Mouse (Mus musculus) neutrophil, adult 5-6 weeks (primary cell): ENCODE data around the gene Hist1h4j. TPM values are rescaled to one million over a fixed set of nuclear protein-coding genes. Genes with fewer than 3 reads are reported as not detected.
"Not testable (repeated sequence)": the region's sequence is repeated elsewhere in the genome, so short reads cannot be mapped to it uniquely, and the experiment has no call there.

ENCODE experiments used
- ATAC-seq: fragments of 151-379, 151-347 bp; 2 replicates; pipeline ENCODE4 v1.8.0; 2017; ENCODE audit warnings: mild to moderate bottlenecking, moderate TSS enrichment; ENCODE audit not compliant: insufficient number of reproducible peaks, poor library complexity, low FRiP score, severe bottlenecking; ENCODE audit errors: extremely low read depth
- total RNA-seq: library from RNA; stranded (forward); fragments of 200-1000 nt; gene quantifications from 2 replicates; pipeline ENCODE4 v1.2.3, GENCODE M21; 2017

The Hist1h4j gene
- total RNA-seq = 12.6 and 17.7 TPM in 2 replicates

DNA sequence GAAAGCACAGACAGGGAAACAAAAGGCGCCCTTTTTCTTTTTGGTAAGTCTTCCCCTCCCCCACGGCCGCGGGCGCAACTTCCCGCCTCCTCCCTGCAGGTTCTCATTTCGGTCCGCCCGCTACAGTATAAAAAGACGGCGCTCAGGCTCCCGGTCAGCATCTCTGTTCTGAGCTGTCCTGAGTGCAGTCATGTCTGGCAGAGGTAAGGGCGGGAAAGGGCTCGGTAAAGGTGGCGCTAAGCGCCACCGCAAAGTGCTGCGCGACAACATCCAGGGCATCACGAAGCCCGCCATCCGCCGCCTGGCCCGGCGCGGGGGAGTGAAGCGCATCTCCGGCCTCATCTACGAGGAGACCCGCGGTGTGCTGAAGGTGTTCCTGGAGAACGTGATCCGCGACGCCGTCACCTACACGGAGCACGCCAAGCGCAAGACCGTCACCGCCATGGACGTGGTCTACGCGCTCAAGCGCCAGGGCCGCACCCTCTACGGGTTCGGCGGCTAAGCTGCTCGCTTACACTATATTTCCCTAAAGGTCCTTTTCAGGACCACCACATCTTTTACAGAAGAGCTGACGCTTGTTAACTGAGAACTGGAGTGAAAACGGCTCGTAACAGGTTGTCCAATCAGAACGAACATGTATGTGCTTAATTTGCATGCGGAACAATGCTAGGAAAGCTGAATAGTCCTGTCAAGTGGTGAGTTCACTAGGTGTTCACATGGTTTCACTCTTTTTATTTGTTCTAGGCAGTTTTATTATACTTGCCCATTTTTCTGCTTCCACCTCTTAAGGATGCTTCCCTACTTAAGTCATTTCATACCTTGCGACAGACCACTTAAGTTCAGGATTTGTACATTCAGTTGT, at the start of gene Hist1h4j:
Gene Hist1h4j, plus strand, starts transcription at position 159 of the 862 bp plus-strand sequence.
- peak; percentile 55 for ATAC-seq

DNA sequence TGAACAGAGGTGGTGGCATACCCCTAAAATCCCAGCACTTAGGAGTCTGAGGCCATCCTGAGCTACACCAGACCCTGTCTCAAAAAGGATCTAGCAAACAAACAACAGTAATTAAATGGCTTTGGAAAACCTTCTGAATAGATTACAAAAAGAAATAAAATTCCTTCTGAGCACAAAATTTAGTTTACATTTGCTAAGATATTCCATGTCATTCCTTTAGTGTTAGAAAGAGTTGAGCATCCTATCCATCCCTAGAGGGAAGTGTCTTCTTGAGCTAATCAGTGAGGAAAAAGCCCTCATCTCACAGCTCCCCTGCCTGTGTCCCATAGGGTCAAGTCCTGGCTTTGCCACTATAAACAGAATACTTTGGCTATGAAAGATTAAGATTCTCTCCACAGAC, 37.1 kb upstream of the Hist1h4j start, which contains the start of gene Olfr1359:
Gene Olfr1359, plus strand, starts transcription at position 301 of the 400 bp plus-strand sequence.
- ATAC-seq = no peak

DNA sequence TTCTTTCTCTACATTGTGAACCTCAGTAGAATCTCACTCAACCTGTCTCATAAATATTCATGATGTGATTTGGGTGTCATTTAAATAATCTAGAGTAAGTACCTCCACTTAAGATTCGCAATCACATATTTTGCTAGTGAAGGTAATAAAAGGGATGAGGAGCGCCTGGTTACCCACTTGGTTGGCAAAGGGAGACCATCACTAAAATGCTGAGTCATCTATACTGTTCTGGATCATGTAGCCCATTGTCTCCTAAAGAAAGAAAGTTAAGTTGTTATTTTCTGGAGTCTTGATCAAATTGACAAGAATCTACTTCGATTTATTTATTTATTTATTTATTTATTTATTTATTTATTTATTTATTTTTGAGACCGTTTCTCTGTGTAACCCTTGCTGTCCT, 28.2 kb upstream of the Hist1h4j start:
- no peak for ATAC-seq

DNA sequence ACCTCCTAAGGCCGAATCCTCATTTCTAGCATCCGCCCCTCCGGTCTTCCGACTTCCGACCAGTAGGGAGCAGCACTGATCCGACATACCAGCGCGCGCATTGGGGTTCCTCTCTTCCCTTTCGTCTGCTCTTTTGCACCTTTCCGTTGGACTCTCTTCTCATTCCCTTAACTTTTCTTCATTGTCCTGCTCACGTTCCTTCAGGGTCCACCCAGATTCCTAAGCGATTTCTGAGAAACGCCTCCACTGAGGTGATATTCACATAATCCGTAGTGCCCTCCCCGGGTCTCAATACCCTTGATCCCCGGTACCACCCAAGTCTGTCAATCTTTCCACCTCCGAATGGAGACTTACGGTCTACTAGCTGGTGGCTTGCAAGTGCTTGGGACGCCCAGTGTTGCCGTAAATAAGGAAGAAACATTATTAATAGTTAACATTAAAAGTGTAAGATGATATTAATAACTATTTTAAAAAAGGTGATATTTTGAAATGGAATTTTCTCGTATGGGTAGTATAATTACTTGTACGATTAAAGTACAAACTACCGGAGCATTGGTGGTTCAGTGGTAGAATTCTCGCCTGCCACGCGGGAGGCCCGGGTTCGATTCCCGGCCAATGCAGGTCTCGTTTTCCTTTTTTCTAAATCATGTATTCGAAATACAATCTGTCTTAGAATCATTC, 24.7 kb upstream of the Hist1h4j start:
- peak; percentile 85 for ATAC-seq

DNA sequence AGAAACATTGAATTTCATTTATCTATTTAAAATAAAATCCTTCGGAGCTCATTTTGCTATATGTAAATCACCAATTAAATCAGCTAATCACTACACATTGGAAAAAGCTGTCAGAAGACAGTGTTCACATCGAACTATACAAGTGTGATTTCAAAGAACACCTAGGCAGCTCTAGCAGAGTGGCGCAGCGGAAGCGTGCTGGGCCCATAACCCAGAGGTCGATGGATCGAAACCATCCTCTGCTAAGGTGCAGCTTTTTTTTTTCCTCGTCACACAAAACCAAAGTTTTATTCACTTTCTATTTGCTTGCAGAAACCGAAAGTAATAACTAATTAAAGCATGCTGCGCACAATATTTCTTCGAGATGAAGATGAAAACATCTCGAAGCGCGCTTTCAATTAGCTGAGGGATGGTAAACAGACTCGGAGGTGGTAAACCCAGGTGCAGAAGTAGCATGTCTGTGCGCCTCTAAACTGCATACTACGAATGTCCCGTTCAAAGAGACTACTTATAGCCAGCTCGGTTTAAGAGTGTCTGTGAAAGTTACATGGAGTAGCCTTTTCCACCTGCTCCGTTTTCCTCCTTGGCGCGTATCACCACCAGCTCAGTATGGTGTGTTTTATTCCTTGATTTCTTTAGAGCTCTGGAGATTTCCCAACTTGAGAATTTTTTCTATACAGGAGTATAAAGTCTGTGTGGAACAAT, 23.9 kb upstream of the Hist1h4j start:
- ATAC-seq = peak; percentile 31; the same call in 1 of the 2 replicates

DNA sequence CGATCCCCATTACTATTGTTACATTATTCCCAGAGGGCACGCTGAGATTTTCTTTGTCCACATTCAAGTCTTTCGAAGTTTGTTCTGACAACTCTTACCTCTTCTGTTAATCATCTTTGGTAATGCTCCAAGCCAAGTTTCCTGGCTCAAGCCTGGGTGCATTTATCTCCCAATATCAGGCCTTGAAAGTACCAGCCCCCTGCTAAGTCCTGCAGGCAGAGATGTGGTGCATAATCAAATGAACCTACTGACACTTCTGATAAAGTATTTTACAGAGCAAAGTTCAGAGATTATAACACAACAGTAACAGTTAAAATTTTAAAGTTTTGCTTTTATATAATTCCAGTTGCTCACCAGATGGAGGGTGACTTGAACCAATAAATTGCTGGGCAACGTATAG, 23.2 kb upstream of the Hist1h4j start:
- no peak for ATAC-seq

DNA sequence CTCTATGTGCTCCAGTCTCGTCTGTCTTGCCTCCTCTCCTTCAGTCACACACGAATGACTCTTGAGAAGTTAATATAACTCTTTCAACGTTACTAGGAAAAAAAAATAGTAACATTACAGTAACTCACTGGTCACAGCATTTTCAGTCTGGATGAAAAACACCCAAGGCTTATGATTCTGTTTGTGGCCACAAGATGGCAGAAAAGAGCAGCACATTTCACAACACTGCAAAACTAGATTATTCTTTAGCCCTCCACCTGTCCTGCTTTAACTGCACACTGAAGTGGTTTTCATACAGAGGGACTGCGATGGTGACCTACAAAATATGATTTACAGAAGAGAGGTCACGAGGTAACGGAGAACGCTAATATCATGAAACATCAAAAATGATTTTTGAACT, 20.1 kb upstream of the Hist1h4j start:
- peak; percentile 52 for ATAC-seq

DNA sequence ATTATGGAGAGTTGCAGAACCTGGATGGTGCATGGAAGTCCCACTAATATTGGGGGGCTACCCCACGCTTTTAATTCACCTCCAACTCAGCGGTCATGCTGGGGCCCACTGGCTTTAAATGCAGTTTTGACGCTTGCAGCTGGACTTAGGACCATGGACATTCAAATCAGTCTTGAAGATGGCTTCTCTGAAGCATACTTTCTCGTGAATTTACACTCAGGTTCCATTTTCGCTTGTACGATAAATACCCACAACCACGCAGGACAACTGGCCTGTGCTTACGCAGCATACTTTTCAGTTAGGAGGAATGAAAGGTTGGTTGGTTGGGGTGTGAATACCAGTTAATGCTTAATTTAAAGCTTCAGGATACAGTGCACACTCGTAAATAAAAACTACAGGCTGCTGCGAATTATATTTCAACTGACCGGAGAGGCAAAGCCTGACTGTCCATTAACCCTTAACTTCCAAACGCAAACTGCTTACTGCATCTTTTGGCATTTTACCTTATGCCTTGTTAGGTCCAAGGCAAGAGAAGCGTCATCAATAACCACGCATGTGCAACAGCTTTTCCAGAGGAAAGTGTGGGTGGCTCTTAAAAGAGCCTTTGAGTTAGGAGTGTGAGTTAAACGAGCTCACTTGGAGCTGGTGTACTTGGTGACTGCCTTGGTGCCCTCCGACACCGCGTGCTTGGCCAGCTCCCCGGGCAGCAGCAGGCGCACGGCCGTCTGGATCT, 19.6 kb upstream of the Hist1h4j start:
- ATAC-seq = no peak

DNA sequence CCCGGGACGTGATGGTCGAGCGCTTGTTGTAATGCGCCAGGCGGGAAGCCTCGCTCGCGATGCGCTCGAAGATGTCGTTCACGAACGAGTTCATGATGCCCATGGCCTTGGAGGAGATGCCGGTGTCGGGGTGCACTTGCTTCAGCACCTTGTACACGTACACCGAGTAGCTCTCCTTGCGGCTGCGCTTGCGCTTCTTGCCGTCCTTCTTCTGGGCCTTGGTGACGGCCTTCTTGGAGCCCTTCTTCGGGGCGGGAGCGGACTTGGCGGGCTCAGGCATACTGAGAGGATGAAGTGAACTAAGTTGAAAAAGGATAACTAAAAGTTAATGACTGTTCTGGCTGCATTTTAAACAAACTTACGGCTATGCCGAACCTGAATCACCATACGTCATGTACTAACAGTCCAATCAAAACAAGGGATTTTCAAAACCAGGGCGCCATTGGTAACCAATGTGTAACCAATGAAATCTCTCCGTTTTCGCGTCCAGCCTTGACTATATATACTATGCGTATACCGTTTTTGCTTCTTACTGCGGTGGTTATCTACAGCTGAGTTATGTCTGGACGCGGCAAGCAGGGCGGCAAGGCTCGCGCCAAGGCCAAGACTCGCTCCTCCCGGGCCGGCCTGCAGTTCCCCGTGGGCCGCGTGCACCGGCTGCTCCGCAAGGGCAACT, 18.9 kb upstream of the Hist1h4j start, which contains the start of the genes Hist1h2bl and Hist1h2ai:
Gene Hist1h2bl, minus strand, starts transcription at position 280 of the 676 bp plus-strand sequence.
Gene Hist1h2ai, plus strand, starts transcription at position 559 of the 676 bp plus-strand sequence.
- peak; percentile 85 for ATAC-seq

DNA sequence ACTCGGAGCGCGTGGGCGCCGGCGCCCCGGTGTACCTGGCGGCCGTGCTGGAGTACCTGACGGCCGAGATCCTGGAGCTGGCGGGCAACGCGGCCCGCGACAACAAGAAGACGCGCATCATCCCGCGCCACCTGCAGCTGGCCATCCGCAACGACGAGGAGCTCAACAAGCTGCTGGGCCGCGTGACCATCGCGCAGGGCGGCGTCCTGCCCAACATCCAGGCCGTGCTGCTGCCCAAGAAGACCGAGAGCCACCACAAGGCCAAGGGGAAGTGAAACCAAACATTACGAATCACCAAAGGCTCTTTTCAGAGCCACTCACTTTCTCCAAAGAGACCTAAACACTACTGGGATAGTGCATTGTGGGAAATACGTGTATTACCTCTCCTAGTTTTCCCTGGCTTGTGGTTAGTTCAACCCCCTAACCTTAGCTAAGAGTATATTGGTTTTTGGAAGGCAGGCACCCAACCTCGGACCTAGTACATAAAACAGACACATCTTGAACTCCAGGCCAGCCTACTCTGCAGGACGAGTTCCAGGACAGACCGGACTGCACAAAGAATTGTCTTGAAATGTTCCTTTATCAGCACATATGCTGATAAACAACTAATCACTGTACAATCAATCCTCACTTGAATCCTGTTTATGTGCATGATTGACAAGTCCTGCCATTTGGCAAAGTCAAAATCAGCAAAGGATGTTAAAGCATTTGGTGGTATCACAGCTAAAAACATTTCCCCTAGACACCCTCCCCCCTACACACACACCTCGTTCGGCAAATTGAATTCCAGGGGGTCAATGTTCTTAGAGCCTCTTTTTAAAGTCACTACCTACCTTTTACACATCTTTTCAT, 18.1 kb upstream of the Hist1h4j start:
- ATAC-seq = not testable (repeated sequence)

DNA sequence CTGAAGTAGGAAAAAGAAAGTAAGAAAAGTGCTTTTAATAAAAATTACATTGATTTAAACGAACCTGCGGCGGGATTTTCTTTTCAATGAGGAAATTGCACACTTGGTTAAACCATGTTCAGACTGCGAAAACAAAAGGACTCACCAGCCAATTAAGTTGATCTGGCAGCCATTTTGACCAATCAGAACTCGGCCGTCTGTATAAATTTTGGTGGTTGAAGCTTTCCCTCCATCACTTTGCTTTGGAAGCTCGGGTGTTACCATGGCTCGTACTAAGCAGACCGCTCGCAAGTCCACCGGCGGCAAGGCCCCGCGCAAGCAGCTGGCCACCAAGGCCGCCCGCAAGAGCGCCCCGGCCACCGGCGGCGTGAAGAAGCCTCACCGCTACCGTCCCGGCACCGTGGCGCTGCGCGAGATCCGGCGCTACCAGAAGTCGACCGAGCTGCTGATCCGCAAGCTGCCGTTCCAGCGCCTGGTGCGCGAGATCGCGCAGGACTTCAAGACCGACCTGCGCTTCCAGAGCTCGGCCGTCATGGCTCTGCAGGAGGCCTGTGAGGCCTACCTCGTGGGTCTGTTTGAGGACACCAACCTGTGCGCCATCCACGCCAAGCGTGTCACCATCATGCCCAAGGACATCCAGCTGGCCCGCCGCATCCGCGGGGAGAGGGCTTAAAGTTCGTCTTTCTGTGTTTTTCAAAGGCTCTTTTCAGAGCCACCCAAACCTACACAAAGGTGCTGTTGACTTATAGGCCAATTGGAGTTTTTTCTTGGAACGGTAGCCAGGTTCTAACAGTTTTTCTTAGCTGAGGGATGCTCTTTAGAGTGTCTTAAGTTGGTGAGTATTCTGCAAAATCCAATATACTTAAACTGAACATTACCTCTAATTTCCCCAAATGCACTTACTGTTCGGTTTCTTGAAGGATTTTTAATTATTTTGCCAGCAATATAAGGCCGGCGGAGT, 17.2 kb upstream of the Hist1h4j start, which contains the start of gene Hist1h3h:
Gene Hist1h3h, plus strand, starts transcription at position 263 of the 961 bp plus-strand sequence.
- ATAC-seq = peak; percentile 44

DNA sequence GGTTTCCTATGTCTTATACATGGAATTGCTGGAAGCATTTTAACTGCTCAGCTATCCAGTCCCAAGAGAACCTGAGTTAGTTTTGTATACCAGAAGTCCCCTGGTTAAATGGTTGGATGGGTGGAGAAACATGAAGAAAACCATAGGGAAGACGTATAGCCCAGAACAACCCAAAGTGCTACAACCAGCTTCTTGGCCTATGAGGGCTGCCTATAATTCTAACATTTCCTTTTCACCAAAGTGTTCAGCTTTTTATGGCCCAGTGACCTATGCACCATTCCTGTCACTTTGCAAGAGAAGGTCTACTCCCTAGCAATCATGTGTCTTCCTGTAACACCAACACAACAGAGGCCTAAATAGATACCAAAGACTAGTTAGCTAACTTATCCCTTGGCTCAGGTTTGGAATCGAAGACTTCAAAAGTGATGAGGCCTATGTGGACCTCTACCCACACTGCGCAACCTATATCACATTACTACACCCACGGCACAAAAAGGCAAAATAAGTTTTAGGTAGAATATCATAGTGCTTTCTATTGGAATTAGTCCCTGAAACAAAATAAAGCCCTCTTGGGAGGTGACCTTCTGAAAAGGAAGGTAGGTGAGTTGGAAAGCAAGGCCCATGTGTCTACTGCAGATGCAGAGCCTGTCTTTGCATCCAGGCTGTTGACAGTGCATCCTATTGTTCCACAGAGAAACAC, 16.3 kb upstream of the Hist1h4j start:
- no peak for ATAC-seq

DNA sequence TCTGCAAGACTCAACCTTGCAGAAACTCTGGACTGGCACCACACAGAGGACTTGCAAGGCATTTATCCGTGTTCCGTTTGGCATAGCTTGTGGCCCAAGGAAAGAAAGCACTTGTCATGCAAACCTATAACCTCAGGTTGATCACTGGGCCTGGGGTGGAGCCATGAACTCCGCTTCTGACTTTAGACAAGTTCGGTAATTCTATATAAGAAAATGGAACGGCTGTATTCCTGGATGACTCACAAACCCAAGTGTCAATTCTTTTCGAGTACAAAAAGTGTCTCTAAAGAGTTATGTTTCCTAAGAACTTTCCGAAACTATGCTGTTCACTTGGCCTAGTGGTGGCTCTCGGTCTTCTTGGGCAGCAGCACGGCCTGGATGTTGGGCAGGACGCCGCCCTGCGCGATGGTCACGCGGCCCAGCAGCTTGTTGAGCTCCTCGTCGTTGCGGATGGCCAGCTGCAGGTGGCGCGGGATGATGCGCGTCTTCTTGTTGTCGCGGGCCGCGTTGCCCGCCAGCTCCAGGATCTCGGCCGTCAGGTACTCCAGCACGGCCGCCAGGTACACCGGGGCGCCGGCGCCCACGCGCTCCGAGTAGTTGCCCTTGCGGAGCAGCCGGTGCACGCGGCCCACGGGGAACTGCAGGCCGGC, 13.6 kb upstream of the Hist1h4j start:
- ATAC-seq = not testable (repeated sequence)

DNA sequence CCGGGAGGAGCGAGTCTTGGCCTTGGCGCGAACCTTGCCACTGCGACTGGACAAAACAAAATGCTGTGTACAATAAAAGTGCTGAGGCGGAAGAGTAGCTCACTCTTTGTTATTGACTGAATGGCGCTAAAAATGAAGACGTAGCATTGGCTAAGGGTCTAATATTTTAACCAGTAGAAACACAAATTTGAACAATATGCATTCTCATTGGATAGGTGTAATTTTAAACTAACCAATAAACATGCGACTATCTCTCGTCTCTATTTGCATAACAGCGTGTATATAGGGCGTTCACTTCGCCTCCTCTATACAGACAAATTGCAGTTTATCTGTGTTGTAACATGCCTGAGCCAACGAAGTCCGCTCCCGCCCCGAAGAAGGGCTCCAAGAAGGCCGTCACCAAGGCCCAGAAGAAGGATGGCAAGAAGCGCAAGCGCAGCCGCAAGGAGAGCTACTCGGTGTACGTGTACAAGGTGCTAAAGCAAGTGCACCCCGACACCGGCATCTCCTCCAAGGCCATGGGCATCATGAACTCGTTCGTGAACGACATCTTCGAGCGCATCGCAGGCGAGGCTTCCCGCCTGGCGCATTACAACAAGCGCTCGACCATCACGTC, 13.0 kb upstream of the Hist1h4j start, which contains the start of gene Hist1h2bm:
Gene Hist1h2bm, plus strand, starts transcription at position 288 of the 616 bp plus-strand sequence.
- peak; percentile 96 for ATAC-seq
